Comparison of ENCODE assay signal across 12 mouse cellular contexts in the genomic region with DNA sequence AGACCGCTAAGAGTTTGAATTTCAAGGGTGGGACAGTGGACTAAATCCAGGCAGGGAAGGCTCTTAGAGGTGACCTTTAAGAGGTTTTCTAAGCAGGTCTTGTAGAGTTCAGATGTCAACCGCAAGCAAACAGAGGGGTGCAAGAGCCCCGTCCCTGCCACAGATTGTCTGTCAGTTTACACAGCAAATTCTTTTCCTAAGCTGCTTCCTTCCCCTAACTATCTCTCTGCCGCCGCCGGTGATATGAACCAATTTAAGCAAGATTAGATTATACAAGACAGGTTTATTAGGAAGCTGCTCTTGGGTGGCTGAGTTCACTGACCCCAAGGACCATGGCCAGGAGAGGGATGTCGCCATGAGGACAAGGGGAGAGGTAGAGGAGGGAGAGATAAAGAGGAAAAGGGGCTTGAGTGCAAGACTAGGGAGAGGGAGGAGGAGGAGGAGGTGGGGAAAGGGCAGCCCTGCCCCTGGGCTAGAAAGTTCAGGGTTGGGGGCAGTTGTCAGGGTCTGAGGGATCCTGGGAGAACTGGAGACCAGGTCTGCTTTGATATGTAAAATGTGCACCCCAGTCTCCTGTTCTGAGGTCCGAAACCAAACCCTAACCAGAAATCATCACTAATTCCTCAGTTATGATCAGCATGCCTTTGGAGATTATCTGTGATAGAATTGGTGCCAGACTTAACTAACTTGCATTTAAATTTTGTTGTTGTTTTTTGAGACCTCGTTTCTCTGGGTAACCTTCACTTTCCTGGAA. TPM values are rescaled to one million over a fixed set of nuclear protein-coding genes. Genes with fewer than 3 reads are reported as not detected.
A peak's percentile ranks its signal among the peaks of the same experiment; 100 is the strongest.
DNase-seq lines count a peak whose midpoint lies in the region; ATAC-seq and TF ChIP-seq lines count a peak whose summit lies in the region.
"Had no signal": no experiment of that assay in that cellular context is flagged by ENCODE, and none has a peak within 500 bp of the region (broad histone marks: within the 10 kb centered on the region; RNA-seq: fewer than 3 reads in every experiment).

No protein-coding gene starts in this region.

- H3K27ac ChIP-seq in heart, embryonic 13.5 days (replicated peaks), result no peak overlapping the region
- H3K27ac ChIP-seq in lung, postnatal 0 days (ENCODE audit: low read length), result no peak overlapping the region
- H3K27ac ChIP-seq in embryonic facial prominence, embryonic 13.5 days, result no peak overlapping the region
- H3K27ac ChIP-seq in liver, postnatal 0 days (ENCODE audit: low read depth), result no peak overlapping the region

- no peak for ATAC-seq in heart, embryonic 13.5 days (ENCODE audit: extremely low read depth, insufficient number of reproducible peaks, low FRiP score, low TSS enrichment)
- no peak for ATAC-seq in lung, postnatal 0 days
- no peak for ATAC-seq in embryonic facial prominence, embryonic 13.5 days (ENCODE audit: insufficient number of reproducible peaks, insufficient read depth, low FRiP score, low TSS enrichment, low read depth)
- ATAC-seq in liver, postnatal 0 days, result no peak

- peak overlapping the region; percentile 67; the same call in 1 of the 2 replicates for H3K9ac ChIP-seq in heart, embryonic 13.5 days
- H3K9ac ChIP-seq in lung, postnatal 0 days (replicated peaks; ENCODE audit: low read depth), result no peak overlapping the region
- H3K9ac ChIP-seq in embryonic facial prominence, embryonic 13.5 days, result no peak overlapping the region
- H3K9ac ChIP-seq in liver, postnatal 0 days (replicated peaks), result no peak overlapping the region

- H3K27me3 ChIP-seq in heart, embryonic 13.5 days (replicated peaks), result peaks cover 33% of the 10 kb centered on the region
- H3K27me3 ChIP-seq in lung, postnatal 0 days (replicated peaks; ENCODE audit: insufficient read depth, low read length), result peaks cover 10% of the 10 kb centered on the region; the same call in 1 of the 2 replicates
- H3K27me3 ChIP-seq in embryonic facial prominence, embryonic 13.5 days, result peaks cover 75% of the 10 kb centered on the region
- H3K27me3 ChIP-seq in liver, postnatal 0 days (ENCODE audit: insufficient read depth, low read length), result peaks cover 32% of the 10 kb centered on the region

- H3K4me1 ChIP-seq in heart, embryonic 13.5 days, result peaks cover 41% of the 10 kb centered on the region
- peaks cover 6% of the 10 kb centered on the region; the same call in 1 of the 2 replicates for H3K4me1 ChIP-seq in lung, postnatal 0 days (ENCODE audit: insufficient read depth, low read depth, low read length)
- H3K4me1 ChIP-seq in embryonic facial prominence, embryonic 13.5 days, result peaks cover 31% of the 10 kb centered on the region
- H3K4me1 ChIP-seq in liver, postnatal 0 days (ENCODE audit: insufficient read depth), result peaks cover 15% of the 10 kb centered on the region

- peak overlapping the region; percentile 60 for H3K4me2 ChIP-seq in heart, embryonic 13.5 days
- H3K4me2 ChIP-seq in lung, postnatal 0 days (replicated peaks; ENCODE audit: low read depth, low read length), result peak overlapping the region; percentile 54
- peak overlapping the region; percentile 43 for H3K4me2 ChIP-seq in embryonic facial prominence, embryonic 13.5 days
- peak overlapping the region; percentile 62 for H3K4me2 ChIP-seq in liver, postnatal 0 days (ENCODE audit: low read depth, low read length)

- no peaks in the 10 kb centered on the region for H3K36me3 ChIP-seq in heart, embryonic 13.5 days
- no peaks in the 10 kb centered on the region for H3K36me3 ChIP-seq in lung, postnatal 0 days (ENCODE audit: insufficient read depth, low read length)
- no peaks in the 10 kb centered on the region for H3K36me3 ChIP-seq in embryonic facial prominence, embryonic 13.5 days
- H3K36me3 ChIP-seq in liver, postnatal 0 days (replicated peaks; ENCODE audit: insufficient read depth, low read length), result no peaks in the 10 kb centered on the region

- DNase-seq in heart, adult 8-10 months (ENCODE audit: low spot score), result no peak
- no peak for DNase-seq in lung, postnatal 0 days (ENCODE audit: low spot score)
- no peak for DNase-seq in lung, adult 18-20 months
- no peak for DNase-seq in liver, postnatal 0 days
- no peak for DNase-seq in adrenal gland, adult 8-10 months
- no peak for DNase-seq in cerebellum, adult 18-20 months
- DNase-seq: adrenal gland, postnatal 10 days; cerebellum, adult 2 months; lung, postnatal 14 days; thymus, postnatal 36 days had no signal

- TF ChIP-seq EP300 in lung, postnatal 0 days (IDR thresholded peaks at IDR 0.05), result no peak
- TF ChIP-seq EP300 in liver, postnatal 0 days (IDR thresholded peaks at IDR 0.05; ENCODE audit: low read depth), result no peak

- H3K4me3 ChIP-seq in heart, embryonic 13.5 days, result peak overlapping the region; percentile 35
- peak overlapping the region; percentile 26 for H3K4me3 ChIP-seq in lung, postnatal 0 days (ENCODE audit: low read depth, low read length)
- H3K4me3 ChIP-seq in embryonic facial prominence, embryonic 13.5 days, result no peak overlapping the region
- H3K4me3 ChIP-seq in liver, postnatal 0 days (ENCODE audit: low read depth, low read length), result peak overlapping the region; percentile 33; the same call in 1 of the 2 replicates

- H3K9me3 ChIP-seq in heart, embryonic 13.5 days, result no peaks in the 10 kb centered on the region
- no peaks in the 10 kb centered on the region for H3K9me3 ChIP-seq in lung, postnatal 0 days (ENCODE audit: low read length)
- no peaks in the 10 kb centered on the region for H3K9me3 ChIP-seq in embryonic facial prominence, embryonic 13.5 days
- H3K9me3 ChIP-seq in liver, postnatal 0 days (ENCODE audit: low read length), result no peaks in the 10 kb centered on the region

- TF ChIP-seq CTCF in lung, postnatal 0 days (IDR thresholded peaks at IDR 0.05), result no peak
- TF ChIP-seq CTCF in liver, postnatal 0 days (IDR thresholded peaks at IDR 0.05; ENCODE audit: low read depth), result no peak

- 17% methylated on average over 9 of the region's 9 CpGs for WGBS in heart, embryonic 13.5 days
- 9% methylated on average over 9 of the region's 9 CpGs for WGBS in lung, postnatal 0 days
- 8% methylated on average over 9 of the region's 9 CpGs for WGBS in embryonic facial prominence, embryonic 13.5 days
- 11% methylated on average over 9 of the region's 9 CpGs for WGBS in liver, postnatal 0 days (ENCODE audit: insufficient replicate concordance)

RNA-seq across cellular contexts. Expression of gene Upp1, which starts 2.4 kb away (rescaled TPM):
- 37.8 and 46.5 TPM in 2 replicates for polyA plus RNA-seq in heart, embryonic 13.5 days (2015; fragmentation: Nextera tagmentation; extraction: Ambion mirVana)
- total RNA-seq in heart, adult 8-10 months (2022), result 1 to 10 TPM; 2.5 to 9.8 (median 3.0) TPM
- 22.8 and 28.9 TPM in 2 replicates for polyA plus RNA-seq in lung, postnatal 0 days (2015; fragmentation: Nextera tagmentation; extraction: Ambion mirVana)
- 5.0 and 5.8 TPM in 2 replicates for polyA plus RNA-seq in embryonic facial prominence, embryonic 13.5 days (2015; fragmentation: Nextera tagmentation; extraction: Ambion mirVana)
- polyA plus RNA-seq in liver, postnatal 0 days (2015; fragmentation: Nextera tagmentation; extraction: Ambion mirVana), result 1.5 and 1.8 TPM in 2 replicates
- total RNA-seq in adrenal gland, adult 8-10 months (2022), result 10 to 100 TPM in 1 of 4 experiments, 1 to 10 TPM in 3; 8.0 to 10.3 (median 9.1) TPM
